9 mouse cellular contexts compared by ENCODE assay signal in genomic region chr13:110023031-110023430, GRCm38 (mm10).
DNase-seq lines count a peak whose midpoint lies in the region; ATAC-seq lines count a peak whose summit lies in the region.
"Had no signal": no experiment of that assay in that cellular context is flagged by ENCODE, and none has a peak within 500 bp of the region (broad histone marks: within the 10 kb centered on the region; RNA-seq: fewer than 3 reads in every experiment).

No protein-coding gene starts in this region.

- peaks cover 9% of the 10 kb centered on the region for H3K4me1 ChIP-seq in midbrain, embryonic 14.5 days (ENCODE audit: control insufficient read depth, insufficient read depth, low read length)
- H3K4me1 ChIP-seq in midbrain, embryonic 15.5 days, result peaks cover 18% of the 10 kb centered on the region

- peak; percentile 8 for DNase-seq in gastrocnemius, adult 18-20 months (ENCODE audit: low spot score)
- no peak for DNase-seq in gastrocnemius, postnatal 10 days
- peak; percentile 77 for DNase-seq in midbrain, embryonic 14.5 days
- peak; percentile 53 to 70 for DNase-seq in cerebellum, postnatal 14 days
- peak; percentile 70 for DNase-seq in naive thymus-derived CD4-positive, alpha-beta T cell, adult 2 months (ENCODE audit: low read depth)
- DNase-seq in spleen, postnatal 36 days (ENCODE audit: low spot score in 2 of 2), result no peak

- no peak overlapping the region for H3K4me2 ChIP-seq in midbrain, embryonic 14.5 days (ENCODE audit: low read length)
- no peak overlapping the region for H3K4me2 ChIP-seq in midbrain, embryonic 15.5 days
- H3K4me2 ChIP-seq: neural tube, embryonic 12.5 days had no signal

- no peak for ATAC-seq in midbrain, embryonic 14.5 days (ENCODE audit: low FRiP score, low TSS enrichment)
- ATAC-seq in midbrain, embryonic 15.5 days (replicated peaks), result no peak
- no peak for ATAC-seq in inflammation-experienced regulatory T-cells, adult 6 months

- H3K27ac ChIP-seq in midbrain, embryonic 14.5 days (replicated peaks; ENCODE audit: low read depth, low read length), result no peak overlapping the region
- H3K27ac ChIP-seq in midbrain, embryonic 15.5 days, result no peak overlapping the region
- H3K27ac ChIP-seq: neural tube, embryonic 12.5 days had no signal

- no peak overlapping the region for H3K4me3 ChIP-seq in midbrain, embryonic 14.5 days (replicated peaks; ENCODE audit: low read depth, low read length)
- H3K4me3 ChIP-seq in midbrain, embryonic 15.5 days, result no peak overlapping the region
- H3K4me3 ChIP-seq: neural tube, embryonic 12.5 days had no signal

- no peaks in the 10 kb centered on the region for H3K9me3 ChIP-seq in midbrain, embryonic 14.5 days (ENCODE audit: control insufficient read depth, low read length)
- H3K9me3 ChIP-seq in midbrain, embryonic 15.5 days, result no peaks in the 10 kb centered on the region
- H3K9me3 ChIP-seq: neural tube, embryonic 12.5 days had no signal

- no peaks in the 10 kb centered on the region for H3K36me3 ChIP-seq in midbrain, embryonic 14.5 days (ENCODE audit: control insufficient read depth, insufficient read depth, low read length)
- no peaks in the 10 kb centered on the region for H3K36me3 ChIP-seq in midbrain, embryonic 15.5 days (replicated peaks)
- H3K36me3 ChIP-seq: neural tube, embryonic 12.5 days had no signal

- no peaks in the 10 kb centered on the region for H3K27me3 ChIP-seq in midbrain, embryonic 14.5 days (ENCODE audit: control insufficient read depth, insufficient read depth, low read length)
- no peaks in the 10 kb centered on the region for H3K27me3 ChIP-seq in midbrain, embryonic 15.5 days (replicated peaks)
- H3K27me3 ChIP-seq: neural tube, embryonic 12.5 days had no signal

- H3K9ac ChIP-seq in midbrain, embryonic 14.5 days (replicated peaks; ENCODE audit: low read length), result no peak overlapping the region
- no peak overlapping the region for H3K9ac ChIP-seq in midbrain, embryonic 15.5 days
- H3K9ac ChIP-seq: neural tube, embryonic 12.5 days had no signal

- 83% methylated on average over 5 of the region's 5 CpGs for WGBS in midbrain, embryonic 14.5 days
- WGBS in midbrain, embryonic 15.5 days, result 87% methylated on average over 5 of the region's 5 CpGs

Comparison
In these comparisons a context has a peak if more than half of its experiments do, and no peak if none do; other contexts are left out.
1. DNase-seq: peak in gastrocnemius, adult 18-20 months (single experiment), midbrain, embryonic 14.5 days (single experiment), cerebellum, postnatal 14 days (2 of 2) and naive thymus-derived CD4-positive, alpha-beta T cell, adult 2 months (single experiment); none in gastrocnemius, postnatal 10 days (single experiment) and spleen, postnatal 36 days (0 of 2).